Mouse (Mus musculus): ENCODE measurements at regions not wholly inside any gene's neighbourhood (a gene's known extent, or its start where the extent isn't known, plus 50 kb on each side); places are given as distances from the start of the nearest gene placed in this dataset.

- ATAC-seq (ENCODE audit: low FRiP score), result no peak
- Histone ChIP-seq H3K27ac (ENCODE audit: low read depth, low read length) (no peak overlapping the region), H3K4me2 (no peak overlapping the region), H3K9me3 (ENCODE audit: control insufficient read depth, low read length) (no peaks in the 10 kb centered on the region), H3K4me3 (ENCODE audit: low read depth, low read length) (no peak overlapping the region), H3K9ac (ENCODE audit: low read length) (no peak overlapping the region), H3K36me3 (ENCODE audit: control insufficient read depth, insufficient read depth, low read length) (no peaks in the 10 kb centered on the region), H3K27me3 (ENCODE audit: control insufficient read depth, insufficient read depth, low read length) (no peaks in the 10 kb centered on the region), H3K4me1 (ENCODE audit: control insufficient read depth, insufficient read depth, low read length) (no peaks in the 10 kb centered on the region)
- 68% methylated on average over 2 of the region's 2 CpGs for WGBS
- no peak for DNase-seq (ENCODE audit: low spot score, missing footprints)
Observed at GRCm38 (mm10) chr2:131644166-131644858, 82.2 kb upstream of the Adra1d start.

GRCm38 (mm10) chr2:131642456-131642855 lies 80.4 kb upstream of the Adra1d start:
- ATAC-seq (ENCODE audit: low FRiP score) (no peak), DNase-seq (ENCODE audit: low spot score, missing footprints) (no peak)
- 91% methylated on average over 3 of the region's 3 CpGs for WGBS

GRCm38 (mm10) chr2:131638996-131639605 lies 77.0 kb upstream of the Adra1d start:
- Histone ChIP-seq H3K4me2 (no peak overlapping the region), H3K4me3 (ENCODE audit: low read depth, low read length) (no peak overlapping the region), H3K36me3 (ENCODE audit: control insufficient read depth, insufficient read depth, low read length) (no peaks in the 10 kb centered on the region), H3K27me3 (ENCODE audit: control insufficient read depth, insufficient read depth, low read length) (no peaks in the 10 kb centered on the region), H3K4me1 (ENCODE audit: control insufficient read depth, insufficient read depth, low read length) (no peaks in the 10 kb centered on the region), H3K9me3 (ENCODE audit: control insufficient read depth, low read length) (no peaks in the 10 kb centered on the region), H3K9ac (ENCODE audit: low read length) (no peak overlapping the region), H3K27ac (ENCODE audit: low read depth, low read length) (no peak overlapping the region)
- ATAC-seq (ENCODE audit: low FRiP score) (no peak), DNase-seq (ENCODE audit: low spot score, missing footprints) (no peak)
- WGBS, result 91% methylated on average over 3 of the region's 3 CpGs

More at GRCm38 (mm10) chr2:131642456-131642855, 80.4 kb upstream of the Adra1d start:
- Histone ChIP-seq H3K4me3 (ENCODE audit: low read depth, low read length) (no peak overlapping the region), H3K36me3 (ENCODE audit: control insufficient read depth, insufficient read depth, low read length) (no peaks in the 10 kb centered on the region), H3K27me3 (ENCODE audit: control insufficient read depth, insufficient read depth, low read length) (no peaks in the 10 kb centered on the region), H3K4me2 (no peak overlapping the region), H3K9me3 (ENCODE audit: control insufficient read depth, low read length) (no peaks in the 10 kb centered on the region), H3K4me1 (ENCODE audit: control insufficient read depth, insufficient read depth, low read length) (no peaks in the 10 kb centered on the region), H3K9ac (ENCODE audit: low read length) (no peak overlapping the region), H3K27ac (ENCODE audit: low read depth, low read length) (no peak overlapping the region)

- H3K9me3 ChIP-seq (ENCODE audit: control insufficient read depth, low read length), result no peaks in the 10 kb centered on the region
- no peak overlapping the region for H3K9ac ChIP-seq (ENCODE audit: low read length)
- H3K4me2 ChIP-seq, result no peak overlapping the region
- H3K27me3 ChIP-seq (ENCODE audit: control insufficient read depth, insufficient read depth, low read length), result no peaks in the 10 kb centered on the region
- no peak overlapping the region for H3K4me3 ChIP-seq (ENCODE audit: low read depth, low read length)
- H3K4me1 ChIP-seq (ENCODE audit: control insufficient read depth, insufficient read depth, low read length), result no peaks in the 10 kb centered on the region
- no peak for DNase-seq (ENCODE audit: low spot score, missing footprints)
- no peaks in the 10 kb centered on the region for H3K36me3 ChIP-seq (ENCODE audit: control insufficient read depth, insufficient read depth, low read length)
- 84% methylated on average over 2 of the region's 2 CpGs for WGBS
- no peak for ATAC-seq (ENCODE audit: low FRiP score)
- no peak overlapping the region for H3K27ac ChIP-seq (ENCODE audit: low read depth, low read length)
Observed at GRCm38 (mm10) chr2:131635791-131636190, 73.7 kb upstream of the Adra1d start.

- 85% methylated on average over 4 of the region's 4 CpGs for WGBS
- DNase-seq (ENCODE audit: low spot score, missing footprints), result no peak
Observed at GRCm38 (mm10) chr2:131617916-131618315, 55.8 kb upstream of the Adra1d start.

GRCm38 (mm10) chr2:131612486-131612885 lies 50.4 kb upstream of the Adra1d start:
- no peak overlapping the region for H3K9ac ChIP-seq (ENCODE audit: low read length)
- no peak overlapping the region for H3K4me2 ChIP-seq
- no peaks in the 10 kb centered on the region for H3K27me3 ChIP-seq (ENCODE audit: control insufficient read depth, insufficient read depth, low read length)
- H3K9me3 ChIP-seq (ENCODE audit: control insufficient read depth, low read length), result no peaks in the 10 kb centered on the region
- no peak overlapping the region for H3K4me3 ChIP-seq (ENCODE audit: low read depth, low read length)
- ATAC-seq (ENCODE audit: low FRiP score) (no peak), DNase-seq (ENCODE audit: low spot score, missing footprints) (no peak)
- no peaks in the 10 kb centered on the region for H3K4me1 ChIP-seq (ENCODE audit: control insufficient read depth, insufficient read depth, low read length)
- no peaks in the 10 kb centered on the region for H3K36me3 ChIP-seq (ENCODE audit: control insufficient read depth, insufficient read depth, low read length)
- no peak overlapping the region for H3K27ac ChIP-seq (ENCODE audit: low read depth, low read length)
- 81% methylated on average over 5 of the region's 5 CpGs for WGBS

More at GRCm38 (mm10) chr2:131617916-131618315, 55.8 kb upstream of the Adra1d start:
- Histone ChIP-seq H3K4me2 (no peak overlapping the region), H3K9me3 (ENCODE audit: control insufficient read depth, low read length) (no peaks in the 10 kb centered on the region), H3K4me1 (ENCODE audit: control insufficient read depth, insufficient read depth, low read length) (no peaks in the 10 kb centered on the region), H3K27me3 (ENCODE audit: control insufficient read depth, insufficient read depth, low read length) (no peaks in the 10 kb centered on the region), H3K9ac (ENCODE audit: low read length) (no peak overlapping the region), H3K27ac (ENCODE audit: low read depth, low read length) (no peak overlapping the region), H3K36me3 (ENCODE audit: control insufficient read depth, insufficient read depth, low read length) (no peaks in the 10 kb centered on the region), H3K4me3 (ENCODE audit: low read depth, low read length) (no peak overlapping the region)
- no peak for ATAC-seq (ENCODE audit: low FRiP score)

All from midbrain, embryonic 11.5 days (tissue).